Mouse (Mus musculus) CH12.LX (cell line): ENCODE results near the gene Dcxr. TPM values are rescaled to one million over a fixed set of nuclear protein-coding genes. Genes with fewer than 3 reads are reported as not detected.

Source experiments
- DNase-seq: peaks from one replicate; pipeline ENCODE4 v3.0.0-alpha.2; 2013; ENCODE audit errors: extremely low read depth
- H3K27ac ChIP-seq: 2 replicates; pipeline ENCODE4 v1.5.1; 2012; ENCODE audit warnings: low read depth, mild to moderate bottlenecking, control low read depth, moderate library complexity; ENCODE audit not compliant: insufficient read depth
- H3K27me3 ChIP-seq: replicated peaks from 2 replicates; pipeline ENCODE3; 2012; ENCODE audit warnings: inconsistent platforms
- H3K36me3 ChIP-seq, 2 experiments: replicated peaks in 1 of 2; 2 replicates each; pipeline versions ENCODE3 to v1.6.1; 2012; ENCODE audit warnings: inconsistent platforms in 1 of 2, low read length in 1 of 2, mild to moderate bottlenecking in 1 of 2, mixed read lengths in 1 of 2, moderate library complexity in 1 of 2; ENCODE audit not compliant: control insufficient read depth in 1 of 2, insufficient read depth in 1 of 2
- H3K4me1 ChIP-seq, 2 experiments: 2 replicates each; pipeline ENCODE4 v1.6.1; 2012; ENCODE audit warnings: inconsistent platforms in 1 of 2, moderate library complexity in 1 of 2; ENCODE audit not compliant: insufficient read depth in 2 of 2, control insufficient read depth in 1 of 2
- H3K4me2 ChIP-seq: 2 replicates; pipeline ENCODE4 v1.6.1; 2012; ENCODE audit warnings: low read depth, mild to moderate bottlenecking, control low read depth; ENCODE audit not compliant: poor library complexity, insufficient read depth, severe bottlenecking
- H3K4me3 ChIP-seq, 3 experiments: fragments of 150-350 bp in 1 of 3; sonication (generic) in 1 of 3; replicated peaks in 1 of 3; 2 replicates each; pipeline versions ENCODE3 to v1.5.1; 2011 to 2012; ENCODE audit warnings: low read depth in 2 of 3, low read length in 2 of 3, mild to moderate bottlenecking in 2 of 3, moderate library complexity in 2 of 3, control low read depth in 1 of 3, improper control_type of control experiment in 1 of 3, inconsistent platforms in 1 of 3, mixed read lengths in 1 of 3; ENCODE audit not compliant: poor library complexity in 1 of 3
- H3K79me2 ChIP-seq: replicated peaks from 2 replicates; pipeline ENCODE4 v1.6.1; 2012; ENCODE audit warnings: mild to moderate bottlenecking, moderate library complexity; ENCODE audit not compliant: control insufficient read depth, poor library complexity, insufficient read depth, severe bottlenecking; ENCODE audit errors: extremely low read depth
- H3K9ac ChIP-seq: 2 replicates; pipeline ENCODE4 v1.6.1; 2012; ENCODE audit warnings: low read depth, mild to moderate bottlenecking, control low read depth, moderate library complexity; ENCODE audit not compliant: insufficient read depth
- H3K9me3 ChIP-seq: replicated peaks from 2 replicates; pipeline ENCODE3; 2012; ENCODE audit warnings: low read length, inconsistent platforms, mixed read lengths
- CHD1 ChIP-seq: IDR thresholded peaks from 2 replicates; pipeline ENCODE4 v1.6.1; 2012; ENCODE audit warnings: low read depth, low read length, improper control_type of control experiment, inconsistent platforms
- E2F4 ChIP-seq: IDR thresholded peaks from 2 replicates; pipeline ENCODE4 v1.6.1; 2011; ENCODE audit warnings: low read depth, low read length, improper control_type of control experiment; ENCODE audit not compliant: insufficient replicate concordance
- ELF1 ChIP-seq: IDR thresholded peaks from 2 replicates; pipeline ENCODE4 v1.6.1; 2014; ENCODE audit warnings: low read depth, mild to moderate bottlenecking, inconsistent platforms, low read length, improper control_type of control experiment
- EP300 ChIP-seq: IDR thresholded peaks from 2 replicates; pipeline ENCODE4 v1.6.1; 2011; ENCODE audit warnings: low read length, improper control_type of control experiment
- ETS1 ChIP-seq: conservative IDR thresholded peaks from 2 replicates; pipeline ENCODE4 v1.6.1; 2012; ENCODE audit warnings: low read depth, mild to moderate bottlenecking, inconsistent platforms, low read length, improper control_type of control experiment, moderate library complexity
- GABPA ChIP-seq: IDR thresholded peaks from 2 replicates; pipeline ENCODE4 v1.6.1; 2012; ENCODE audit warnings: low read depth, low read length, improper control_type of control experiment, inconsistent platforms; ENCODE audit not compliant: insufficient replicate concordance
- HCFC1 ChIP-seq: IDR thresholded peaks from 2 replicates; pipeline ENCODE4 v1.6.1; 2012; ENCODE audit warnings: low read depth, mild to moderate bottlenecking, inconsistent platforms, low read length, improper control_type of control experiment
- IRF4 ChIP-seq: IDR thresholded peaks from 2 replicates; pipeline ENCODE4 v1.6.1; 2014; ENCODE audit warnings: low read depth, mild to moderate bottlenecking, inconsistent platforms, low read length, improper control_type of control experiment
- JUND ChIP-seq: conservative IDR thresholded peaks from 2 replicates; pipeline ENCODE4 v1.6.1; 2011; ENCODE audit warnings: low read depth, low read length, improper control_type of control experiment
- MAX ChIP-seq: IDR thresholded peaks from 2 replicates; pipeline ENCODE4 v1.6.1; 2011; ENCODE audit warnings: low read length, improper control_type of control experiment
- MEF2A ChIP-seq: IDR thresholded peaks from 2 replicates; pipeline ENCODE4 v1.6.1; 2014; ENCODE audit warnings: low read depth, mild to moderate bottlenecking, inconsistent platforms, low read length, improper control_type of control experiment, borderline replicate concordance
- MXI1 ChIP-seq: IDR thresholded peaks from 2 replicates; pipeline ENCODE4 v1.6.1; 2011; ENCODE audit warnings: mild to moderate bottlenecking, low read depth, low read length, improper control_type of control experiment
- MYC ChIP-seq: IDR thresholded peaks from 2 replicates; pipeline ENCODE4 v1.6.1; 2011; ENCODE audit warnings: low read depth, mild to moderate bottlenecking, improper control_type of control experiment, low read length
- NRF1 ChIP-seq: IDR thresholded peaks from 2 replicates; pipeline ENCODE4 v1.6.1; 2014; ENCODE audit warnings: low read depth, mild to moderate bottlenecking, inconsistent platforms, low read length, improper control_type of control experiment, moderate library complexity
- PAX5 ChIP-seq: IDR thresholded peaks from 2 replicates; pipeline ENCODE4 v1.6.1; 2012; ENCODE audit warnings: low read length, inconsistent platforms, mixed read lengths
- POLR2AphosphoS2 ChIP-seq: IDR thresholded peaks from 2 replicates; pipeline ENCODE4 v1.6.1; 2011; ENCODE audit warnings: low read depth, low read length, improper control_type of control experiment
- RAD21 ChIP-seq: IDR thresholded peaks from 2 replicates; pipeline ENCODE4 v1.6.1; 2011; ENCODE audit warnings: low read depth, mild to moderate bottlenecking, low read length, improper control_type of control experiment, moderate library complexity
- RCOR1 ChIP-seq: conservative IDR thresholded peaks from 2 replicates; pipeline ENCODE4 v1.6.1; 2012; ENCODE audit warnings: low read depth, mild to moderate bottlenecking, inconsistent platforms, low read length, improper control_type of control experiment
- SIN3A ChIP-seq: IDR thresholded peaks from 2 replicates; pipeline ENCODE4 v1.6.1; 2012; ENCODE audit warnings: low read length, improper control_type of control experiment, inconsistent platforms
- SMC3 ChIP-seq: IDR thresholded peaks from 2 replicates; pipeline ENCODE4 v1.6.1; 2011; ENCODE audit warnings: low read depth, low read length, improper control_type of control experiment
- TBP ChIP-seq: conservative IDR thresholded peaks from 2 replicates; pipeline ENCODE4 v1.6.1; 2011; ENCODE audit warnings: low read depth, low read length, improper control_type of control experiment
- TCF12 ChIP-seq: IDR thresholded peaks from 2 replicates; pipeline ENCODE4 v1.6.1; 2014; ENCODE audit warnings: low read depth, mild to moderate bottlenecking, inconsistent platforms, low read length, improper control_type of control experiment
- UBTF ChIP-seq: IDR thresholded peaks from 2 replicates; pipeline ENCODE4 v1.6.1; 2012; ENCODE audit warnings: low read depth, mild to moderate bottlenecking, inconsistent platforms, low read length, improper control_type of control experiment, moderate library complexity
- USF2 ChIP-seq: conservative IDR thresholded peaks from 2 replicates; pipeline ENCODE4 v1.6.1; 2011; ENCODE audit warnings: low read depth, low read length, improper control_type of control experiment
- ZC3H11A ChIP-seq: IDR thresholded peaks from 2 replicates; pipeline ENCODE4 v1.6.1; 2012; ENCODE audit warnings: low read depth, mild to moderate bottlenecking, inconsistent platforms, low read length, improper control_type of control experiment
- ZKSCAN1 ChIP-seq: IDR thresholded peaks from 2 replicates; pipeline ENCODE4 v1.6.1; 2012; ENCODE audit warnings: low read depth, inconsistent platforms, low read length, improper control_type of control experiment, borderline replicate concordance
- ZMIZ1 ChIP-seq: IDR thresholded peaks from 2 replicates; pipeline ENCODE4 v1.6.1; 2012; ENCODE audit warnings: low read depth, mild to moderate bottlenecking, inconsistent platforms, low read length, improper control_type of control experiment
- ZNF384 ChIP-seq: IDR thresholded peaks from 2 replicates; pipeline ENCODE4 v1.6.1; 2012; ENCODE audit warnings: low read depth, low read length, improper control_type of control experiment, inconsistent platforms
- dilution Hi-C: fragments of 300-500 bp; cut with MboI; formaldehyde crosslinking; loops from 2 replicates; pipeline ENCODE4 v1.14.3; 2020; ENCODE audit warnings: low sequenced_read_pairs; ENCODE audit not compliant: extremely low pct_unique_long_range_greater_than_20kb, extremely low pct_ligation_motif_present
- in situ Hi-C: fragments of 300-500 bp; cut with MboI; formaldehyde crosslinking; loops from 3 replicates; pipeline ENCODE4 v1.14.3; 2019; ENCODE audit warnings: low sequenced_read_pairs, low pct_ligation_motif_present, low pct_unique_long_range_greater_than_20kb, mixed read lengths
- polyA plus RNA-seq: library from polyadenylated mRNA; unstranded; fragments of >175 nt; gene quantifications from 2 replicates; pipeline ENCODE4 v1.2.1, GENCODE M21; 2012; ENCODE audit warnings: low read depth; ENCODE audit not compliant: insufficient read length
- total RNA-seq, 2 experiments: library from RNA; depleted of rRNA; stranded (reverse); fragments of 300-350 nt in 1 of 2; fragments of >200 nt in 1 of 2; gene quantifications; 2 replicates each; pipeline ENCODE4 v1.2.3; 2012 to 2014

The Dcxr gene
- total and polyA plus RNA-seq, 3 experiments: 23.3 to 74.7 (median 24.1) TPM

- H3K27ac ChIP-seq: no peak overlapping the region
- dilution Hi-C loops: no loop called here
- TF ChIP-seq JUND (no peak), EP300 (no peak), USF2 (no peak), ZNF384 (no peak), ZMIZ1 (no peak), RCOR1 (no peak), ETS1 (no peak), ZKSCAN1 (no peak), CHD1 (no peak), IRF4 (no peak), HCFC1 (no peak), MEF2A (no peak), PAX5 (no peak), ELF1 (no peak), MYC (no peak), ZC3H11A (no peak)
- no peak for DNase-seq
- no peak overlapping the region for H3K4me3 ChIP-seq
- H3K4me1 ChIP-seq: peaks cover 9 to 17% of the 10 kb centered on the region in 2 experiments
- peaks cover 7% of the 10 kb centered on the region for H3K9me3 ChIP-seq
- H3K9ac ChIP-seq: no peak overlapping the region
- in situ Hi-C loops: no loop called here
- H3K36me3 ChIP-seq: peaks cover 58 to 94% of the 10 kb centered on the region in 2 experiments
- no peaks in the 10 kb centered on the region for H3K79me2 ChIP-seq
- no peaks in the 10 kb centered on the region for H3K27me3 ChIP-seq
- H3K4me2 ChIP-seq: no peak overlapping the region
Measured at GRCm38 (mm10) chr11:120719242-120719641, 7.8 kb downstream of the Dcxr start.

- H3K36me3 ChIP-seq: peaks cover 56 to 80% of the 10 kb centered on the region in 2 experiments
- no peaks in the 10 kb centered on the region for H3K79me2 ChIP-seq
- H3K27ac ChIP-seq: no peak overlapping the region
- H3K4me1 ChIP-seq: peaks cover 12 to 29% of the 10 kb centered on the region in 2 experiments
- no peak for TF ChIP-seq SMC3
- no peak for TF ChIP-seq GABPA
- no peak for TF ChIP-seq USF2
- TF ChIP-seq MXI1: no peak
- no peak for TF ChIP-seq TCF12
- no peak for TF ChIP-seq EP300
- no peak for TF ChIP-seq MEF2A
- TF ChIP-seq RAD21: no peak
- TF ChIP-seq SIN3A: no peak
- no peak for TF ChIP-seq NRF1
- no peak for TF ChIP-seq PAX5
- TF ChIP-seq MYC: no peak
- TF ChIP-seq ZKSCAN1: no peak
- TF ChIP-seq TBP: no peak
- TF ChIP-seq POLR2AphosphoS2: no peak
- no peak for TF ChIP-seq ZNF384
- no peak for TF ChIP-seq E2F4
- no peak for TF ChIP-seq CHD1
- TF ChIP-seq UBTF: no peak
- no peak for TF ChIP-seq MAX
- in situ Hi-C loops (no loop called here), dilution Hi-C loops (no loop called here)
- no peak overlapping the region for H3K4me3 ChIP-seq
- DNase-seq: no peak
- H3K27me3 ChIP-seq: no peaks in the 10 kb centered on the region
- no peaks in the 10 kb centered on the region for H3K9me3 ChIP-seq
- no peak overlapping the region for H3K9ac ChIP-seq
- no peak overlapping the region for H3K4me2 ChIP-seq
Measured at GRCm38 (mm10) chr11:120715131-120715530, 11.9 kb downstream of the Dcxr start.
